Mouse (Mus musculus): ENCODE measurements around the gene Ece1.

GRCm38 (mm10) chr4:137850161-137850560 lies 11.9 kb upstream of the Ece1 start:
- TF ChIP-seq CTCF (IDR thresholded peaks at IDR 0.05; ENCODE audit: low read depth) (no peak), EP300 (IDR thresholded peaks at IDR 0.05; ENCODE audit: low read depth) (no peak)
